Mouse (Mus musculus) neural tube, embryonic 11.5 days (tissue): Measurements from ENCODE around the gene Pik3cd. TPM values are rescaled to one million over a fixed set of nuclear protein-coding genes. Genes with fewer than 3 reads are reported as not detected.

ENCODE experiments used
- ATAC-seq: fragments of 200-750 bp; cut with Nextera tagmentation; 2 replicates; pipeline ENCODE4 v1.8.0; 2017; ENCODE audit warnings: moderate number of reproducible peaks, mild to moderate bottlenecking, moderate TSS enrichment, moderate library complexity; ENCODE audit not compliant: insufficient read depth, low FRiP score, low TSS enrichment
- DNase-seq: peaks from one replicate; pipeline ENCODE4 v3.0.0-alpha.2; 2015; ENCODE audit warnings: low spot score
- H3K27ac ChIP-seq: fragments of 300-500 bp; sonication (generic); 2 replicates; pipeline ENCODE4 v1.5.1; 2014; ENCODE audit warnings: low read depth, mild to moderate bottlenecking, low read length
- H3K27me3 ChIP-seq: fragments of 300-500 bp; sonication (generic); 2 replicates; pipeline ENCODE4 v1.6.1; 2014; ENCODE audit warnings: mild to moderate bottlenecking, low read length, mixed read lengths; ENCODE audit not compliant: control insufficient read depth, insufficient read depth
- H3K36me3 ChIP-seq: fragments of 300-500 bp; sonication (generic); 2 replicates; pipeline ENCODE4 v1.6.1; 2014; ENCODE audit warnings: mild to moderate bottlenecking, low read length, moderate library complexity, mixed read lengths; ENCODE audit not compliant: control insufficient read depth, insufficient read depth
- H3K4me1 ChIP-seq: fragments of 300-500 bp; sonication (generic); 2 replicates; pipeline ENCODE4 v1.6.1; 2014; ENCODE audit warnings: low read length, mixed read lengths; ENCODE audit not compliant: control insufficient read depth, insufficient read depth
- H3K4me2 ChIP-seq: fragments of 300-500 bp; sonication (generic); 2 replicates; pipeline ENCODE4 v1.6.1; 2014; ENCODE audit warnings: low read depth, mild to moderate bottlenecking, moderate library complexity
- H3K4me3 ChIP-seq: fragments of 300-500 bp; sonication (generic); 2 replicates; pipeline ENCODE4 v1.5.1; 2014; ENCODE audit warnings: low read depth, low read length
- H3K9ac ChIP-seq: fragments of 300-500 bp; sonication (generic); 2 replicates; pipeline ENCODE4 v1.6.1; 2014; ENCODE audit warnings: mild to moderate bottlenecking, low read length
- H3K9me3 ChIP-seq: fragments of 300-500 bp; sonication (generic); 2 replicates; pipeline ENCODE4 v1.6.1; 2016; ENCODE audit warnings: low read length; ENCODE audit not compliant: control insufficient read depth
- WGBS: fragments of 180-500 bp; shearing (Covaris S2); extraction: QIAGEN DNeasy Blood & Tissue Kit; methylation state at CpG from one replicate; pipeline ENCODE4 v1.1.7; 2014; 5-methylcytosine and 5-hydroxymethylcytosine counted together
- polyA plus RNA-seq: library from polyadenylated mRNA; unstranded; fragments of >200 nt; fragmentation: Nextera tagmentation; extraction: Ambion mirVana; gene quantifications from 2 replicates; pipeline ENCODE4 v1.2.1, GENCODE M21; 2014

Pik3cd gene
- polyA plus RNA-seq, 1 experiment from 2014 or later = 15.0 TPM

- no peak for ATAC-seq
- no peak for DNase-seq
- peaks cover 27% of the 10 kb centered on the region for H3K4me1 ChIP-seq
- H3K9ac ChIP-seq = no peak overlapping the region
- no peak overlapping the region for H3K4me2 ChIP-seq
- peaks cover 37% of the 10 kb centered on the region for H3K36me3 ChIP-seq
- H3K4me3 ChIP-seq = no peak overlapping the region
- H3K27ac ChIP-seq = no peak overlapping the region
- 85% methylated on average over 7 of the region's 7 CpGs for WGBS
- no peaks in the 10 kb centered on the region for H3K27me3 ChIP-seq
- H3K9me3 ChIP-seq = no peaks in the 10 kb centered on the region
Measured at GRCm38 (mm10) chr4:149730827-149731226, 28.5 kb upstream of the Pik3cd start.

DNA sequence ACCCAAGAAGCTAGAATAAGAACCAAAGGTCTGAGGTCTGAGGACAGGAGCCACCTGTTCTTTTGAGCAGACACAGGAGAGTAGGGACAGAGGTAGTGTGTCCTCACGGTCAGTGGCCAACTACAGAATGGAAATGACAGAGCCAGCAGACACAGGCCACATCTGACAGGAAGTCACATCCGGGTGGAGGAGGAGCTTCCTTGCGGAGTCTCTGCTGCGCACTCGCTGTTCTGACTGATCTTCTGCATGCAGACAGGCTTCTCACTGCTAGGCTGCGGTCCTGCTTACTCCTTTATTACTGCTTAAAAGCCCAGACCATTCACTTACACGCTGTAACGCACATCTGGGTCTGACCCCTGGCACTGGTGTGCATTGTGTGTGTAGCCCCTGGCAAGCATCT lies 26.4 kb upstream of the Pik3cd start:
- Histone ChIP-seq H3K9ac (no peak overlapping the region), H3K4me2 (no peak overlapping the region), H3K36me3 (peaks cover 43% of the 10 kb centered on the region), H3K9me3 (no peaks in the 10 kb centered on the region), H3K27me3 (no peaks in the 10 kb centered on the region), H3K4me1 (peaks cover 10% of the 10 kb centered on the region), H3K4me3 (no peak overlapping the region), H3K27ac (no peak overlapping the region)
- ATAC-seq = no peak
- DNase-seq = no peak
- WGBS = 75% methylated on average over 8 of the region's 8 CpGs

DNA sequence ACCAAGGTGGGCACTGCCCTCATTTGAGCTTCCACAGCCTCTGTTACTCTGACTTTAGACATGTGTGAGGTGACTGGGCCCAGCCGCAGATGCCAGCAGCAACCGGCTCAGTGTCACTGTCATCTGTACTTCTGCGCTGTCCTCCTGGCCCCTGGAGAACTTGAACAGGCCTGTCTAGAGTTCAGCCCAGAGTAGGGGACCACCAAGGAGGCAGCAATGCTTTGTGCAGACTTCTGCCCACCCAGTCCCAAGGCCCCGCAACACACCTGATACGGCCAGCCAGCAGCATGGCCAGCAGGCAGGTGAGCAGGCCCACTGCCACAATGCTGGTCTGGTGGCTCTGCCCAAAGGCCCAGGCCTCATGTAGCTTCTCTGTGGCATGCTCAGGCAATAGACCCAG lies 25.3 kb upstream of the Pik3cd start:
- H3K27me3 ChIP-seq = no peaks in the 10 kb centered on the region
- no peak overlapping the region for H3K9ac ChIP-seq
- no peak for ATAC-seq
- WGBS = 100% methylated on average over 5 of the region's 5 CpGs
- no peak overlapping the region for H3K4me3 ChIP-seq
- H3K36me3 ChIP-seq = peaks cover 43% of the 10 kb centered on the region
- H3K27ac ChIP-seq = no peak overlapping the region
- H3K4me2 ChIP-seq = no peak overlapping the region
- H3K9me3 ChIP-seq = no peaks in the 10 kb centered on the region
- no peak for DNase-seq
- H3K4me1 ChIP-seq = peaks cover 3% of the 10 kb centered on the region; the same call in 1 of the 2 replicates

- ATAC-seq = no peak
- Histone ChIP-seq H3K27me3 (no peaks in the 10 kb centered on the region), H3K4me1 (no peaks in the 10 kb centered on the region)
Measured at GRCm38 (mm10) chr4:149725661-149726350, 23.4 kb upstream of the Pik3cd start.

GRCm38 (mm10) chr4:149724916-149725470 lies 22.6 kb upstream of the Pik3cd start:
- Histone ChIP-seq H3K4me1 (no peaks in the 10 kb centered on the region), H3K9me3 (no peaks in the 10 kb centered on the region), H3K27ac (no peak overlapping the region), H3K36me3 (peaks cover 42% of the 10 kb centered on the region), H3K9ac (no peak overlapping the region), H3K27me3 (no peaks in the 10 kb centered on the region), H3K4me3 (no peak overlapping the region), H3K4me2 (no peak overlapping the region)
- DNase-seq = no peak
- WGBS = 94% methylated on average over 17 of the region's 17 CpGs
- no peak for ATAC-seq

More at GRCm38 (mm10) chr4:149725661-149726350, 23.4 kb upstream of the Pik3cd start:
- Histone ChIP-seq H3K36me3 (peaks cover 41% of the 10 kb centered on the region), H3K4me2 (no peak overlapping the region), H3K4me3 (no peak overlapping the region), H3K27ac (no peak overlapping the region), H3K9ac (no peak overlapping the region), H3K9me3 (no peaks in the 10 kb centered on the region)
- WGBS = 74% methylated on average over 15 of the region's 15 CpGs
- DNase-seq = peak; percentile 63

GRCm38 (mm10) chr4:149723855-149724731 lies 21.7 kb upstream of the Pik3cd start:
- Histone ChIP-seq H3K36me3 (peaks cover 38% of the 10 kb centered on the region), H3K27me3 (no peaks in the 10 kb centered on the region), H3K9ac (no peak overlapping the region), H3K4me2 (no peak overlapping the region), H3K4me3 (no peak overlapping the region), H3K4me1 (no peaks in the 10 kb centered on the region), H3K9me3 (no peaks in the 10 kb centered on the region), H3K27ac (no peak overlapping the region)
- ATAC-seq = no peak
- WGBS = 77% methylated on average over 17 of the region's 17 CpGs
- DNase-seq = no peak

DNA sequence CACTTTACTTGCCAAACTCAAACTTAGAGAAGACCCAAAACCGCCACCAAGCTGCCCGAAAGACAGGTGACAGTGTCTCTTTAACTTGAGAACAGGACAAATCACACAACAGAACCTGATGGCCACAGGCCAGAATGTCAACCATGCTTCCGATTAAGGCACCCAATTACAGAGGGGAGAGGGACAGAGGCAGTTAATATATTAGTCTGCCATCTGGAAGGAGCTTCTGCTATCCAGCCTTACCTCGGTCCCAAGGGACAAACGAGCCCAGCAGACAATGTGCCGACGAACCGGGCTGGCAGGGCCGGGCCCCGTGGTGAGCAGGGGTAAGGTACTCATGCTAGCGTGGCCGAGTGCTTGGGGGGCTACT lies 20.6 kb upstream of the Pik3cd start:
- DNase-seq (no peak), ATAC-seq (no peak)
- no peak overlapping the region for H3K4me3 ChIP-seq
- H3K36me3 ChIP-seq = peaks cover 41% of the 10 kb centered on the region
- H3K9ac ChIP-seq = no peak overlapping the region
- H3K27ac ChIP-seq = no peak overlapping the region
- H3K4me2 ChIP-seq = no peak overlapping the region
- H3K4me1 ChIP-seq = no peaks in the 10 kb centered on the region
- no peaks in the 10 kb centered on the region for H3K27me3 ChIP-seq
- WGBS = 80% methylated on average over 12 of the region's 12 CpGs
- H3K9me3 ChIP-seq = no peaks in the 10 kb centered on the region

GRCm38 (mm10) chr4:149722104-149723020 lies 20.0 kb upstream of the Pik3cd start:
- H3K27ac ChIP-seq = no peak overlapping the region
- H3K4me1 ChIP-seq = no peaks in the 10 kb centered on the region
- WGBS = 89% methylated on average over 24 of the region's 24 CpGs
- no peak overlapping the region for H3K4me2 ChIP-seq
- H3K36me3 ChIP-seq = peaks cover 37% of the 10 kb centered on the region
- ATAC-seq (no peak), DNase-seq (no peak)
- no peaks in the 10 kb centered on the region for H3K9me3 ChIP-seq
- no peak overlapping the region for H3K9ac ChIP-seq
- no peaks in the 10 kb centered on the region for H3K27me3 ChIP-seq
- H3K4me3 ChIP-seq = no peak overlapping the region
